33 mouse cellular contexts compared by ENCODE assay signal in genomic region chr2:4628920-4629319, GRCm38 (mm10).
"Had no signal": no experiment of that assay in that cellular context is flagged by ENCODE, and none has a peak within 500 bp of the region (broad histone marks: within the 10 kb centered on the region; RNA-seq: fewer than 3 reads in every experiment).

No protein-coding gene starts in this region.

- H3K4me3 ChIP-seq: heart, embryonic 10.5 days; heart, embryonic 12.5 days; heart, embryonic 13.5 days; heart, embryonic 15.5 days; hindbrain, embryonic 10.5 days; hindbrain, embryonic 12.5 days; hindbrain, embryonic 13.5 days; hindbrain, embryonic 15.5 days; intestine, embryonic 15.5 days; kidney, embryonic 15.5 days; layer of hippocampus, adult 2 months had no signal

- H3K4me1 ChIP-seq: heart, embryonic 10.5 days; hindbrain, embryonic 10.5 days; hindbrain, embryonic 12.5 days; hindbrain, embryonic 13.5 days; hindbrain, embryonic 15.5 days; intestine, embryonic 15.5 days; kidney, embryonic 15.5 days had no signal

- H3K9me3 ChIP-seq: heart, embryonic 10.5 days; heart, embryonic 12.5 days; heart, embryonic 13.5 days; heart, embryonic 15.5 days; hindbrain, embryonic 10.5 days; hindbrain, embryonic 12.5 days; hindbrain, embryonic 13.5 days; hindbrain, embryonic 15.5 days; intestine, embryonic 15.5 days; kidney, embryonic 15.5 days had no signal

- H3K27me3 ChIP-seq: heart, embryonic 12.5 days; heart, embryonic 13.5 days; heart, embryonic 15.5 days; hindbrain, embryonic 12.5 days; hindbrain, embryonic 13.5 days; hindbrain, embryonic 15.5 days; intestine, embryonic 15.5 days; kidney, embryonic 15.5 days had no signal

- ATAC-seq: hindbrain, postnatal 0 days; inflammation-experienced regulatory T-cells, adult 6 months; intestine, embryonic 15.5 days; intestine, embryonic 16.5 days; intestine, postnatal 0 days had no signal

- DNase-seq: heart, postnatal 10 days; heart, postnatal 14 days; heart, postnatal 36 days; heart, postnatal 4 days; kidney, adult 11 months; kidney, adult 18-20 months; kidney, adult 2 months; kidney, adult 8-10 months; kidney, adult 9 months; kidney, postnatal 10 days; kidney, postnatal 14 days; kidney, postnatal 25 days; kidney, postnatal 36 days; kidney, postnatal 4 days; layer of hippocampus, adult 9-11 months; layer of hippocampus, postnatal 36 days had no signal

- H3K27ac ChIP-seq: heart, embryonic 10.5 days; heart, embryonic 13.5 days; heart, embryonic 15.5 days; hindbrain, embryonic 10.5 days; hindbrain, embryonic 12.5 days; hindbrain, embryonic 13.5 days; hindbrain, embryonic 14.5 days; hindbrain, embryonic 15.5 days; hindbrain, postnatal 0 days; intestine, embryonic 15.5 days; kidney, embryonic 15.5 days; kidney, postnatal 0 days; layer of hippocampus, adult 2 months had no signal

- H3K4me2 ChIP-seq: heart, embryonic 12.5 days; heart, embryonic 13.5 days; heart, embryonic 15.5 days; hindbrain, embryonic 12.5 days; hindbrain, embryonic 13.5 days; hindbrain, embryonic 14.5 days; hindbrain, embryonic 15.5 days; intestine, embryonic 15.5 days; kidney, embryonic 15.5 days had no signal

- H3K9ac ChIP-seq: heart, embryonic 12.5 days; heart, embryonic 13.5 days; heart, embryonic 15.5 days; hindbrain, embryonic 12.5 days; hindbrain, embryonic 13.5 days; hindbrain, embryonic 14.5 days; hindbrain, embryonic 15.5 days; intestine, embryonic 15.5 days; kidney, embryonic 15.5 days had no signal
